Mouse (Mus musculus) heart, postnatal 0 days (tissue): Measurements from ENCODE around the gene Sohlh1. TPM values are rescaled to one million over a fixed set of nuclear protein-coding genes. Genes with fewer than 3 reads are reported as not detected.
A peak's percentile ranks its signal among the peaks of the same experiment; 100 is the strongest.

ENCODE experiments used
- ATAC-seq: fragments of 200-750 bp; cut with Nextera tagmentation; 2 replicates; pipeline ENCODE4 v1.8.0; 2017; ENCODE audit warnings: low read depth, moderate number of reproducible peaks, moderate library complexity; ENCODE audit not compliant: insufficient read depth
- DNase-seq: peaks from one replicate; pipeline ENCODE4 v3.0.0-alpha.2; 2016; ENCODE audit warnings: low spot score
- H3K27ac ChIP-seq: fragments of 300-500 bp; sonication (generic); 2 replicates; pipeline ENCODE4 v1.5.1; 2014; ENCODE audit warnings: low read depth, mild to moderate bottlenecking
- H3K27me3 ChIP-seq: fragments of 300-500 bp; sonication (generic); 2 replicates; pipeline ENCODE4 v1.6.1; 2014; ENCODE audit warnings: low read length, mixed read lengths; ENCODE audit not compliant: control insufficient read depth, insufficient read depth
- H3K36me3 ChIP-seq: fragments of 300-500 bp; sonication (generic); replicated peaks from 2 replicates; pipeline ENCODE4 v1.6.1; 2014; ENCODE audit warnings: low read length, mixed read lengths; ENCODE audit not compliant: control insufficient read depth, insufficient read depth
- H3K4me1 ChIP-seq: fragments of 300-500 bp; sonication (generic); 2 replicates; pipeline ENCODE4 v1.6.1; 2014; ENCODE audit warnings: antibody characterized with exemption; ENCODE audit not compliant: control insufficient read depth, insufficient read depth
- H3K4me2 ChIP-seq: fragments of 300-500 bp; sonication (generic); 2 replicates; pipeline ENCODE4 v1.6.1; 2014; ENCODE audit warnings: low read depth, mild to moderate bottlenecking, low read length, moderate library complexity
- H3K4me3 ChIP-seq: fragments of 300-500 bp; sonication (generic); 2 replicates; pipeline ENCODE4 v1.5.1; 2014; ENCODE audit warnings: low read depth, low read length
- H3K9ac ChIP-seq: fragments of 300-500 bp; sonication (generic); replicated peaks from 2 replicates; pipeline ENCODE4 v1.6.1; 2014; ENCODE audit warnings: low read depth, low read length, mixed read lengths
- H3K9me3 ChIP-seq: fragments of 300-500 bp; sonication (generic); replicated peaks from 2 replicates; pipeline ENCODE4 v1.6.1; 2016; ENCODE audit warnings: low read length; ENCODE audit not compliant: control insufficient read depth
- CTCF ChIP-seq: IDR thresholded peaks from 2 replicates; pipeline ENCODE4 v1.5.1; 2016; ENCODE audit warnings: antibody characterized with exemption, control low read depth, low read depth
- EP300 ChIP-seq: IDR thresholded peaks from 2 replicates; pipeline ENCODE4 v1.6.1; 2016; ENCODE audit warnings: antibody characterized with exemption, low read depth
- WGBS: fragments of 180-500 bp; shearing (Covaris S2); extraction: QIAGEN DNeasy Blood & Tissue Kit; methylation state at CpG from one replicate; pipeline ENCODE4 v1.1.7; 2014; 5-methylcytosine and 5-hydroxymethylcytosine counted together
- polyA plus RNA-seq: library from polyadenylated mRNA; unstranded; fragments of >200 nt; fragmentation: Nextera tagmentation; extraction: Ambion mirVana; gene quantifications from 2 replicates; pipeline ENCODE4 v1.2.1, GENCODE M21; 2015
- total RNA-seq: library from RNA; depleted of rRNA; stranded (reverse); fragments of >200 nt; gene quantifications from 2 replicates; pipeline ENCODE4 v1.2.3, GENCODE M21; 2014; ENCODE audit warnings: low replicate concordance

Gene Sohlh1
- total and polyA plus RNA-seq, 2 experiments from 2014 or later, result not detected

GRCm38 (mm10) chr2:25853998-25854397 is 7.0 kb upstream of the Sohlh1 start:
- H3K4me3 ChIP-seq, result no peak overlapping the region
- no peak for TF ChIP-seq EP300
- TF ChIP-seq CTCF, result no peak
- no peaks in the 10 kb centered on the region for H3K9me3 ChIP-seq
- no peak overlapping the region for H3K4me2 ChIP-seq
- ATAC-seq, result no peak
- H3K9ac ChIP-seq, result no peak overlapping the region
- no peaks in the 10 kb centered on the region for H3K36me3 ChIP-seq
- no peak for DNase-seq
- no peaks in the 10 kb centered on the region for H3K4me1 ChIP-seq
- 66% methylated on average over 5 of the region's 5 CpGs for WGBS
- H3K27me3 ChIP-seq, result no peaks in the 10 kb centered on the region
- no peak overlapping the region for H3K27ac ChIP-seq

DNA sequence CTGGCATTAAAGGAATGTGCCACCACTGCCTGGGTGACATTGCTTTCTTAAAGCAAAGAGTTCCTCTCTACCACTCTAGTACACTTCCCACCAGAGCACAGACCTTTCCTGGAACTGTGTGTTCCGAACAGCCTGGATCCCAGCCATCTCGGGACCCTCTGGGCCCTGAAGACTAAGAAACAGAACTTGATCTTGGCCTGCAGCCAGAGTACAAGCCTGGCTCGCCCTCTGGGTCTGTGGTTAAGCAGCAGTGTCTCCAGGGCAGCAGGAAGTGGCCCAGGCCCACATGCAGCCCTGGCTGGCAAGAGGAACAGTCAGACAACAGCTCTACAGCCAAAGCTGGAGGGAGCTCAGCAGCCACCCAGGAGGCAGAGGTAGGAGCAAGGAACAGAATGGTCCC is 5.6 kb upstream of the Sohlh1 start:
- DNase-seq (no peak), ATAC-seq (peak; percentile 47; the same call in 1 of the 2 replicates)
- Histone ChIP-seq H3K4me3 (no peak overlapping the region), H3K36me3 (no peaks in the 10 kb centered on the region), H3K27me3 (no peaks in the 10 kb centered on the region), H3K4me2 (no peak overlapping the region), H3K27ac (no peak overlapping the region), H3K9ac (no peak overlapping the region), H3K4me1 (no peaks in the 10 kb centered on the region), H3K9me3 (no peaks in the 10 kb centered on the region)
- TF ChIP-seq EP300, result no peak
- no peak for TF ChIP-seq CTCF
- WGBS, result 12% methylated on average over 3 of the region's 3 CpGs

- DNase-seq (no peak), ATAC-seq (no peak)
- Histone ChIP-seq H3K36me3 (no peaks in the 10 kb centered on the region), H3K4me1 (no peaks in the 10 kb centered on the region), H3K9ac (no peak overlapping the region), H3K4me3 (no peak overlapping the region), H3K9me3 (no peaks in the 10 kb centered on the region), H3K27ac (no peak overlapping the region), H3K27me3 (no peaks in the 10 kb centered on the region), H3K4me2 (no peak overlapping the region)
- TF ChIP-seq EP300 (no peak), CTCF (peak; percentile 56)
- WGBS, result 12% methylated on average over 4 of the region's 4 CpGs
These were observed 3.3 kb upstream of the Sohlh1 start for GRCm38 (mm10) chr2:25850330-25850729.

- Histone ChIP-seq H3K9me3 (no peaks in the 10 kb centered on the region), H3K9ac (no peak overlapping the region), H3K4me1 (no peaks in the 10 kb centered on the region), H3K4me3 (no peak overlapping the region), H3K27ac (no peak overlapping the region), H3K36me3 (no peaks in the 10 kb centered on the region), H3K27me3 (no peaks in the 10 kb centered on the region), H3K4me2 (no peak overlapping the region)
- ATAC-seq, result no peak
- DNase-seq, result no peak
- WGBS, result 72% methylated on average over 8 of the region's 8 CpGs
- TF ChIP-seq CTCF (no peak), EP300 (no peak)
These were observed 532 bp downstream of the Sohlh1 start for GRCm38 (mm10) chr2:25846516-25846915.

- H3K4me3 ChIP-seq, result no peak overlapping the region
- peaks cover 7% of the 10 kb centered on the region; the same call in 1 of the 2 replicates for H3K27me3 ChIP-seq
- no peaks in the 10 kb centered on the region for H3K36me3 ChIP-seq
- 82% methylated on average over 3 of the region's 3 CpGs for WGBS
- no peak for ATAC-seq
- no peaks in the 10 kb centered on the region for H3K9me3 ChIP-seq
- TF ChIP-seq EP300, result no peak
- TF ChIP-seq CTCF, result no peak
- no peaks in the 10 kb centered on the region for H3K4me1 ChIP-seq
- H3K9ac ChIP-seq, result no peak overlapping the region
- no peak overlapping the region for H3K27ac ChIP-seq
- no peak overlapping the region for H3K4me2 ChIP-seq
- DNase-seq, result no peak
These were observed 3.0 kb downstream of the Sohlh1 start for GRCm38 (mm10) chr2:25844097-25844496.

- 41% methylated on average over 1 of the region's 1 CpGs for WGBS
- TF ChIP-seq EP300, result no peak
- TF ChIP-seq CTCF, result no peak
- peaks cover 7% of the 10 kb centered on the region; the same call in 1 of the 2 replicates for H3K27me3 ChIP-seq
- H3K4me1 ChIP-seq, result no peaks in the 10 kb centered on the region
- no peak overlapping the region for H3K27ac ChIP-seq
- no peak overlapping the region for H3K4me3 ChIP-seq
- no peaks in the 10 kb centered on the region for H3K9me3 ChIP-seq
- DNase-seq (no peak), ATAC-seq (no peak)
- no peak overlapping the region for H3K4me2 ChIP-seq
- no peak overlapping the region for H3K9ac ChIP-seq
- H3K36me3 ChIP-seq, result no peaks in the 10 kb centered on the region
These were observed 4.3 kb downstream of the Sohlh1 start for GRCm38 (mm10) chr2:25842758-25843157.
